Mouse (Mus musculus) megakaryocyte, embryonic 14.5 days (primary cell): ENCODE measurements around the gene Ttc30a1.

Source experiments
- FLI1 ChIP-seq: IDR thresholded peaks from 2 replicates; pipeline ENCODE4 v1.6.1; 2012; ENCODE audit warnings: low read length, inconsistent platforms, mixed read lengths
- GATA1 ChIP-seq: IDR thresholded peaks from 3 replicates; pipeline ENCODE4 v1.6.1; 2012; ENCODE audit warnings: mixed read lengths, low read length, inconsistent platforms, borderline replicate concordance

GRCm38 (mm10) chr2:76006194-76006593 lies 24.4 kb upstream of the Ttc30a1 start:
- TF ChIP-seq GATA1 (no peak), FLI1 (no peak)
